Mouse (Mus musculus): ENCODE data around the gene Oaf. TPM values are rescaled to one million over a fixed set of nuclear protein-coding genes. Genes with fewer than 3 reads are reported as not detected.

Gene Oaf
- total and polyA plus RNA-seq, 3 experiments, result 57.6 to 137 TPM; not detected in 1

DNA sequence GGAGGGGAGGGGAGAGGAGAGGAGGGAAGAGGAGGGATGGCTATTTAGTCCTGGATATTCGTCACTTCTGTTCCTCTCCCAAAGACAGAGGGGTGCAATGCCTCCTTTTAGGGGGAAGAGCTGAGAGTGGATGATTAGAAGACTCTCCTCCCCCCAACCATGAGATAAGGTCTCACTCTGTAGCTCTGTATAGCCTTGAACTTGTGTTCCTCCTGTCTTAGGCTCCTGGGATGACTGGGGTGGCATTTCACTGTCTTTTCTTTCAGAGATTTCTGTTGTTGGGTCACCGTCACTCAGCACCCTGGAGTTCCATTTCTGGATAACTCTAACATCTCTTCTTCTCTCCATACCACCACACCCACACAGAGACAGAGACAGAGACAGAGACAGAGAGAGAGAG is 1.5 kb downstream of the Oaf start:
- H3K36me3 ChIP-seq (ENCODE audit: control insufficient read depth in 1 of 2, insufficient read depth in 2 of 2, low read length in 2 of 2), result peaks cover 0 to 67% of the 10 kb centered on the region in 2 experiments; a peak in 3 of 4 replicates
- H3K9ac ChIP-seq (ENCODE audit: control insufficient read depth, low read depth, low read length, poor library complexity, severe bottlenecking), result peak overlapping the region; percentile 87
- peaks cover 27 to 66% of the 10 kb centered on the region in 2 experiments for H3K4me1 ChIP-seq (ENCODE audit: control insufficient read depth in 1 of 2, insufficient read depth in 2 of 2, low read length in 2 of 2)
- no peaks in the 10 kb centered on the region for H3K9me3 ChIP-seq (replicated peaks; ENCODE audit: insufficient read depth, low read length)
- H3K4me3 ChIP-seq (ENCODE audit: control insufficient read depth in 1 of 2, insufficient read depth in 1 of 2, low read depth in 2 of 2, low read length in 2 of 2), result peak overlapping the region; percentile 74 to 95
- peak; percentile 70 for DNase-seq (ENCODE audit: low read depth, low spot score)
- peaks cover 36% of the 10 kb centered on the region for H3K79me2 ChIP-seq (ENCODE audit: control insufficient read depth, insufficient read depth, low read length, poor library complexity)
- H3K27ac ChIP-seq (ENCODE audit: control insufficient read depth, low read depth, low read length), result peak overlapping the region; percentile 99
- no peaks in the 10 kb centered on the region for H3K27me3 ChIP-seq (ENCODE audit: control insufficient read depth in 1 of 2, insufficient read depth in 2 of 2, low read length in 2 of 2)
- TF ChIP-seq TAL1 (IDR thresholded peaks at IDR 0.05; ENCODE audit: low read length), result peak; percentile 33; the same call in 1 of the 2 replicates
- peak in 1 of 2 experiments; percentile 47; a peak in 1 of 4 replicates for TF ChIP-seq POLR2A (IDR thresholded peaks at IDR 0.05; ENCODE audit: control insufficient read depth in 1 of 2, insufficient read depth in 1 of 2, low read depth in 1 of 2, low read length in 2 of 2, poor library complexity in 1 of 2)
- no peak for TF ChIP-seq KAT2A (conservative IDR thresholded peaks at IDR 0.05; ENCODE audit: low read depth, low read length)
- no peak for TF ChIP-seq USF1 (IDR thresholded peaks at IDR 0.05; ENCODE audit: low read depth, low read length)
- TF ChIP-seq ETS1 (IDR thresholded peaks at IDR 0.05; ENCODE audit: low read depth, low read length), result peak; percentile 54
- TF ChIP-seq UBTF (IDR thresholded peaks at IDR 0.05; ENCODE audit: borderline replicate concordance, insufficient read depth, low read depth, low read length), result no peak
- peak; percentile 63 for TF ChIP-seq TCF12 (IDR thresholded peaks at IDR 0.05; ENCODE audit: low read depth, low read length)
- TF ChIP-seq JUND (IDR thresholded peaks at IDR 0.05; ENCODE audit: low read depth, low read length), result no peak
- peak; percentile 61; the same call in 1 of the 2 replicates for TF ChIP-seq MAX (IDR thresholded peaks at IDR 0.05; ENCODE audit: low read length)
- peak; percentile 70; the same call in 1 of the 2 replicates for TF ChIP-seq MAZ (IDR thresholded peaks at IDR 0.05; ENCODE audit: low read depth, low read length)
- peak; percentile 72 for TF ChIP-seq SIN3A (IDR thresholded peaks at IDR 0.05; ENCODE audit: low read length)
- TF ChIP-seq MYC (IDR thresholded peaks at IDR 0.05; ENCODE audit: low read depth, low read length), result 0 out of 2 replicates have a peak, but pooled peaks have one; percentile 11
- peak; percentile 82 for TF ChIP-seq GATA1 (IDR thresholded peaks at IDR 0.05; ENCODE audit: low read depth, low read length)
- 0 out of 2 replicates have a peak, but pooled peaks have one; percentile 45 for TF ChIP-seq ZMIZ1 (IDR thresholded peaks at IDR 0.05; ENCODE audit: low read depth, low read length)
- TF ChIP-seq MXI1 (IDR thresholded peaks at IDR 0.05; ENCODE audit: low read depth, low read length), result peak; percentile 39; the same call in 1 of the 2 replicates
- TF ChIP-seq EP300 (IDR thresholded peaks at IDR 0.05; ENCODE audit: low read depth in 1 of 2, low read length in 2 of 2), result peak; percentile 43 to 63
- peak; percentile 39; the same call in 1 of the 2 replicates for TF ChIP-seq NELFE (IDR thresholded peaks at IDR 0.05; ENCODE audit: low read depth, low read length)
- TF ChIP-seq TBP (IDR thresholded peaks at IDR 0.05; ENCODE audit: low read depth, low read length), result peak; percentile 64
- TF ChIP-seq CHD1 (IDR thresholded peaks at IDR 0.05; ENCODE audit: low read depth, low read length), result 0 out of 2 replicates have a peak, but pooled peaks have one; percentile 55
- no peak for TF ChIP-seq ELF1 (IDR thresholded peaks at IDR 0.05; ENCODE audit: low read depth, low read length)

All from MEL (cell line).